In the genomic region with DNA sequence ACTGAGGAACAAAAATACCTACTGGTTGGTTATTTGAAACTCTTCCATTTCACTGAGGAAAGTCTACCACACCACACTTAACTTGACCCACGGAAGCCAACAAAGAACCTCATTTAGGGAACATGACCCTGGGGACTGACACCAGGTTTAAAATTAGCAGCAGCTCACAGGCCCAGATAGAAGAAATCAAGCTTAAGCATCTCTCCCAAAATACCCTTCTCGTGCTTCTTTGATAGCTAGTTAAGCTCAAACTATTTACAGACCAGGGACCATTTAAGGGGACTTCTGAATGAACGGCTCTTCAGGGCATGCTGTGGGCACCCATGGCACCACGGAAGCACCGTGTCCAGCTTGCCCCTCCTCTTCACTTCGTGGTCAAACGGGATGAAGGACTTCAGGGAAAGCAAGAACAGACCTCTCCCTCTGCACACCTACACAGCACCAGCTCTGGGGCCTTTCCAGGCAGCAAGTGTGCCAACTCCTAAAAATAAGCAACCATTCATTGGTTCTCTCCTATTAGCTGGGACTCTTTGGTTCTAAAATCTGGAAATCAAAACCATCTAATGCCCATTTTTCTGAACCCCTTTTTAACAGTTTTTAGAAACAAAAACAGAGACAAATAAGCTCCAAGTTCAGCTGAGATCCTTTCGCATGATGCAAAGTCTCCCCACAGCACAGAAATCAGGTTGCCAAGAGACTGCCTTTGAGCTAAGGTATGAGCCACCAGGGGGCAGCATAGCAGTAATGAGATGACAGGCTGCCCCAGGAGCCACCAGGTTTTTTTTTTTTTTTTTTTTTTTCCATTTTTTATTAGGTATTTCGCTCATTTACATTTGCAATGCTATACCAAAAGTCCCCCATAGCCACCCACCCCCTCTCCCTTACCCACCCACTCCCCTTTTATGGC, we compare ENCODE assay signal across 8 mouse cellular contexts.
DNase-seq lines count a peak whose midpoint lies in the region; ATAC-seq lines count a peak whose summit lies in the region.

No protein-coding gene starts in this region.

- peak; percentile 87 for DNase-seq in liver
- DNase-seq in cerebellum, adult 11 months, result peak; percentile 83
- DNase-seq in heart, postnatal 36 days, result peak; percentile 85 to 88
- peak; percentile 69 to 81 for DNase-seq in left cerebral cortex, postnatal 14 days (ENCODE audit: low spot score in 2 of 2)
- peak; percentile 67 for DNase-seq in neural tube, embryonic 11.5 days (ENCODE audit: low spot score)
- DNase-seq in testis, postnatal 10 days (ENCODE audit: low spot score), result peak; percentile 86

- ATAC-seq in liver, embryonic 12.5 days, result no peak
- ATAC-seq in forebrain, embryonic 16.5 days, result peak; percentile 66
- ATAC-seq in neural tube, embryonic 11.5 days (ENCODE audit: insufficient read depth, low FRiP score, low TSS enrichment), result no peak

- no peak overlapping the region for H3K27ac ChIP-seq in liver, embryonic 12.5 days
- no peak overlapping the region for H3K27ac ChIP-seq in forebrain, embryonic 16.5 days (ENCODE audit: low read length)
- no peak overlapping the region for H3K27ac ChIP-seq in neural tube, embryonic 11.5 days (ENCODE audit: low read depth, low read length)

- intact Hi-C loops in heart, postnatal 36 days (cut with DNase I), result loop anchor here (2.0 kb wide), 2 partner anchors 151 to 219 kb away; a partner anchor contains a TSS
- intact Hi-C loops in left cerebral cortex, postnatal 14 days (cut with DNase I), result loop anchor here (5.0 kb wide), 1 partner anchor 217 kb away; a partner anchor contains a TSS

- WGBS in liver, embryonic 12.5 days (ENCODE audit: insufficient replicate concordance), result 62% methylated on average over 8 of the region's 9 CpGs
- 80% methylated on average over 8 of the region's 9 CpGs for WGBS in forebrain, embryonic 16.5 days
- 81% methylated on average over 8 of the region's 9 CpGs for WGBS in neural tube, embryonic 11.5 days

- H3K27me3 ChIP-seq in liver, embryonic 12.5 days (replicated peaks), result no peaks in the 10 kb centered on the region
- no peaks in the 10 kb centered on the region for H3K27me3 ChIP-seq in forebrain, embryonic 16.5 days (replicated peaks; ENCODE audit: control insufficient read depth, insufficient read depth, low read length)
- no peaks in the 10 kb centered on the region for H3K27me3 ChIP-seq in neural tube, embryonic 11.5 days (ENCODE audit: control insufficient read depth, insufficient read depth, low read length)

- peaks cover 8% of the 10 kb centered on the region for H3K36me3 ChIP-seq in liver, embryonic 12.5 days
- H3K36me3 ChIP-seq in forebrain, embryonic 16.5 days (ENCODE audit: control insufficient read depth, insufficient read depth), result no peaks in the 10 kb centered on the region
- H3K36me3 ChIP-seq in neural tube, embryonic 11.5 days (ENCODE audit: control insufficient read depth, insufficient read depth, low read length), result no peaks in the 10 kb centered on the region

- no peak overlapping the region for H3K4me2 ChIP-seq in liver, embryonic 12.5 days
- no peak overlapping the region for H3K4me2 ChIP-seq in forebrain, embryonic 16.5 days (ENCODE audit: low read length)
- no peak overlapping the region for H3K4me2 ChIP-seq in neural tube, embryonic 11.5 days (ENCODE audit: low read depth)

- peaks cover 51% of the 10 kb centered on the region for H3K4me1 ChIP-seq in liver, embryonic 12.5 days
- no peaks in the 10 kb centered on the region for H3K4me1 ChIP-seq in forebrain, embryonic 16.5 days (replicated peaks; ENCODE audit: control insufficient read depth, insufficient read depth, low read length)
- no peaks in the 10 kb centered on the region for H3K4me1 ChIP-seq in neural tube, embryonic 11.5 days (ENCODE audit: control insufficient read depth, insufficient read depth, low read length)

- H3K9ac ChIP-seq in liver, embryonic 12.5 days, result no peak overlapping the region
- H3K9ac ChIP-seq in forebrain, embryonic 16.5 days (replicated peaks; ENCODE audit: low read depth, low read length), result no peak overlapping the region
- H3K9ac ChIP-seq in neural tube, embryonic 11.5 days (ENCODE audit: low read length), result no peak overlapping the region

- H3K4me3 ChIP-seq in liver, embryonic 12.5 days, result no peak overlapping the region
- H3K4me3 ChIP-seq in forebrain, embryonic 16.5 days (replicated peaks; ENCODE audit: low read length), result no peak overlapping the region
- no peak overlapping the region for H3K4me3 ChIP-seq in neural tube, embryonic 11.5 days (ENCODE audit: low read depth, low read length)

- H3K9me3 ChIP-seq in liver, embryonic 12.5 days (replicated peaks), result no peaks in the 10 kb centered on the region
- H3K9me3 ChIP-seq in forebrain, embryonic 16.5 days (ENCODE audit: control insufficient read depth, low read length), result no peaks in the 10 kb centered on the region
- no peaks in the 10 kb centered on the region for H3K9me3 ChIP-seq in neural tube, embryonic 11.5 days (ENCODE audit: control insufficient read depth, low read length)
